Mouse (Mus musculus) bone marrow, adult 2 months (tissue): Measurements from ENCODE around the gene Rnf144a. TPM values are rescaled to one million over a fixed set of nuclear protein-coding genes. Genes with fewer than 3 reads are reported as not detected.
"Not testable (repeated sequence)": the region's sequence is repeated elsewhere in the genome, so short reads cannot be mapped to it uniquely, and the experiment has no call there.

ENCODE experiments used
- H3K27ac ChIP-seq: fragments of 200-500 bp; 2 replicates; pipeline ENCODE4 v1.5.1; 2012; ENCODE audit warnings: low read depth, mild to moderate bottlenecking, control low read depth, inconsistent platforms, low read length; ENCODE audit not compliant: control insufficient read depth, poor library complexity, insufficient read depth
- H3K4me1 ChIP-seq: fragments of 200-500 bp; 2 replicates; pipeline ENCODE4 v1.6.1; 2011; ENCODE audit warnings: low read length; ENCODE audit not compliant: control insufficient read depth, insufficient read depth
- H3K4me3 ChIP-seq: fragments of 200-500 bp; replicated peaks from 2 replicates; pipeline ENCODE3; 2011; ENCODE audit warnings: mild to moderate bottlenecking, low read depth, low read length, control low read depth; ENCODE audit not compliant: control insufficient read depth
- CTCF ChIP-seq: fragments of 200-500 bp; IDR thresholded peaks from 2 replicates; pipeline ENCODE4 v1.5.1; 2011; ENCODE audit warnings: low read length, control low read depth; ENCODE audit not compliant: control insufficient read depth, insufficient read depth
- POLR2A ChIP-seq: fragments of 200-500 bp; IDR thresholded peaks from 2 replicates; pipeline ENCODE4 v1.6.1; 2011; ENCODE audit warnings: low read depth, mild to moderate bottlenecking, control low read depth, low read length, borderline replicate concordance; ENCODE audit not compliant: control insufficient read depth
- whole genome bisulfite sequencing: fragments of 180-500 bp; shearing (Covaris S2); methylation state at CpG from one replicate; pipeline ENCODE4 v1.1.7; 2018; 5-methylcytosine and 5-hydroxymethylcytosine counted together
- polyA plus RNA-seq: library from polyadenylated mRNA; stranded (reverse); fragments of >200 nt; gene quantifications from 2 replicates; pipeline ENCODE4 v1.2.4, GENCODE M21; 2011; ENCODE audit warnings: low replicate concordance; ENCODE audit not compliant: missing spikeins, insufficient read depth, insufficient read length

Rnf144a gene
- polyA plus RNA-seq, 1 experiment: 13.2 TPM

- Histone ChIP-seq H3K27ac (no peak overlapping the region), H3K4me1 (peaks cover 1% of the 10 kb centered on the region; the same call in 1 of the 2 replicates), H3K4me3 (no peak overlapping the region)
- 88% methylated on average over 4 of the region's 4 CpGs for WGBS
- TF ChIP-seq CTCF: no peak
- no peak for TF ChIP-seq POLR2A
These were observed 31.5 kb upstream of the Rnf144a start for GRCm38 (mm10) chr12:26446377-26447045.

DNA sequence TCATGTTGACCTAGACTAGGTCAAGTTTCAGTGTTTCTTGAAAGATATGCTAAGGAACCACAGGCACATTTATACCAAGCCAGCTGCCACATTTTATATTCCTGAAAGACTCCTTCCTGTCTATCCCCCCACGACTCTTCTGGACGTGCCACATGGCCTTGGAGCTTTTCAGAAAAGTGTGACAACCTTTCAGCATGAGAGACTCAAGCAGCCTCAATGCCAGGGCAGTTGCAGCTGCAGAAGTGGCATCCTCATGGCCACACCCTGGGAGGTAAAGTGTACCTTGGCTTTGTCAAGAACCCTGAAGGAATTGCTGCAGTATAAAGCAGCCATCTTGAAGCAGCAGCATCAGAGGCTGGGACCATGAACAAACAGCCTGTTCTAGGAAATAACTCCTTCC lies 29.5 kb upstream of the Rnf144a start:
- TF ChIP-seq CTCF (no peak), POLR2A (no peak)
- Histone ChIP-seq H3K27ac (no peak overlapping the region), H3K4me1 (peaks cover under 1% of the 10 kb centered on the region; the same call in 1 of the 2 replicates), H3K4me3 (no peak overlapping the region)
- WGBS: 81% methylated on average over 2 of the region's 2 CpGs

DNA sequence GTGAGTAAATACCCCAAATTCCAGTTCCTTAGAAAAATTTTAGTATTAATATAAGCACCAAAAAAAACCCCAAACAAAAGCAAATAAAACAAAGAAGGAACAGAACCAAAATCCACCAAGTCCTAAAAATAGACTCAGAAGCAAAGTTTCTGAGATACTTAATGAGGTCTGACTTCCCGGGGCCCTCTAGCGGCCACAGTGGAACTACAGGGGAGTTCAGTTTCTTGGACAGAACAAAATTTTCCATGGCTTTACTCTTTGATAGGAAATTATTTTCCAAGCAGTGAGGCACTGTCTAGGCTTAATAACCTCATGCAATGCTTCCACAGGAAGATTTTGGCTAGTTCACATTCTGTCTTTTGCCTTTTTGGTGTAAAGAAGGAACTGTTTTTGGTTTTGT lies 29.0 kb upstream of the Rnf144a start:
- Histone ChIP-seq H3K27ac (no peak overlapping the region), H3K4me1 (no peaks in the 10 kb centered on the region; the same call in 1 of the 2 replicates), H3K4me3 (no peak overlapping the region)
- WGBS: 0% methylated on average over 2 of the region's 2 CpGs
- TF ChIP-seq CTCF: peak; percentile 57
- TF ChIP-seq POLR2A: no peak

DNA sequence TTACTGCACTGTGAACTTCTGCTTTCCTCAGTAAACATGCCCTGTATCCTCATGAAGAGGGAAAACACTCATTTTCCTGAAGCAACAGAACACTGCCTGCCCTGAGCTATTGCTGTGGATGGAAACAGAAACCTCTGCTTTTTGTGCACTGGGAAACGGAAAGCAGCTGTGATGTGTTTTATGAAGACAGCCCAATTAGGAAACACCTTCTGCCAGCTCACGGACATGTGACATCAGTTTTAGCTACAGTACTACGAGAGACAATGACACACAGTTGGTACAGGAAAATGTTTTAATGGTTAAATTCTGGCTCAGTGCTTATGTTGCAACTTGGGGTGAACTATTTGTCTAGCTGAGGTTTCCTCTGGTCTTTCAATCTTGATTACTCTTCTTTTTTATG lies 24.3 kb upstream of the Rnf144a start:
- Histone ChIP-seq H3K4me1 (no peaks in the 10 kb centered on the region; the same call in 1 of the 2 replicates), H3K4me3 (no peak overlapping the region), H3K27ac (no peak overlapping the region)
- WGBS: 23% methylated on average over 3 of the region's 3 CpGs
- TF ChIP-seq POLR2A: no peak
- TF ChIP-seq CTCF: no peak

- 85% methylated on average over 3 of the region's 3 CpGs for WGBS
- H3K27ac ChIP-seq: no peak overlapping the region
- TF ChIP-seq POLR2A (no peak), CTCF (no peak)
- no peak overlapping the region for H3K4me3 ChIP-seq
- H3K4me1 ChIP-seq: no peaks in the 10 kb centered on the region; the same call in 1 of the 2 replicates
These were observed 22.9 kb upstream of the Rnf144a start for GRCm38 (mm10) chr12:26437950-26438349.

DNA sequence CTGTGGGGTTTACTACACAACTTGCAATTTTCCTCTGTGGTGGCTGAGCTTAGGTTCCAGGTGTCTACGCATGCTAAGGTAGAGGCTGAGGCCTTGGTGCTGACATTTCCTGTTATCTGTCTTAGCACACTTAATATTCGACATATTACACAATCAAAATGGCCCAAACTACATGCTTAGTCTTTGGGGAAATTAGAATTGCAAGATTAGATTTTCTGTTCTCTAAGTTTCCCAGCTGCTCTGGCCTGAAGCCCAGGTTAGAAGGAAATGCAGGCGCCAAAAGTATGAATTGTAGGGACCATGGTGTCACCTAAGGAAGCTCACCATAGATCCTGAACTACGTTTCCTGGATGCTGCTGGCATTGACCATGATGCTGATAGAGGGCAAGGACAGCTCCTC lies 21.3 kb upstream of the Rnf144a start:
- no peaks in the 10 kb centered on the region; the same call in 1 of the 2 replicates for H3K4me1 ChIP-seq
- TF ChIP-seq CTCF: no peak
- no peak for TF ChIP-seq POLR2A
- no peak overlapping the region for H3K27ac ChIP-seq
- H3K4me3 ChIP-seq: no peak overlapping the region
- 49% methylated on average over 4 of the region's 4 CpGs for WGBS

GRCm38 (mm10) chr12:26428771-26429170 lies 13.7 kb upstream of the Rnf144a start:
- H3K4me1 ChIP-seq, H3K27ac ChIP-seq, H3K4me3 ChIP-seq: not testable (repeated sequence)
- WGBS: 79% methylated on average over 2 of the region's 2 CpGs

DNA sequence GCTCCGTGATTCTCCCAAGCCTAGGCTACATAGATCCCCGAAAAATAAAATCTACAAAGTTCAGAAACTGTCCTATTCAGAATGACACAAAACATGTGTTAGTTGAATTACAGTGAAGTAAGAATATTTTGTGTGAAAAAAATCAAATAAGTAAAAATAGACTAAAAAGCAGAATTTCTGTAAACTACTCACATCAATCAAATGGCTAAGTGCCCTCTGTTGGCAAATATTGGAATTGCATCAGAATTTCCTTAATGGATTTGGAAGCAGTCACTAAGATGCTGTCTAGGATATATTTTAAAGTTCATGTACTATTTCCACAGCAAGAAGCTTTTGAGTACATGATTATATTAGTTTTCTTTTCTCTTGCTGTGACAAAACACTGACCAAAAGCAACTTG lies 9.8 kb upstream of the Rnf144a start:
- H3K4me3 ChIP-seq: no peak overlapping the region
- 85% methylated on average over 2 of the region's 2 CpGs for WGBS
- no peak overlapping the region for H3K27ac ChIP-seq
- TF ChIP-seq POLR2A: no peak
- no peak for TF ChIP-seq CTCF
- H3K4me1 ChIP-seq: no peaks in the 10 kb centered on the region; the same call in 1 of the 2 replicates

GRCm38 (mm10) chr12:26418322-26418721 lies 3.3 kb upstream of the Rnf144a start:
- H3K27ac ChIP-seq: peak overlapping the region; percentile 68; the same call in 1 of the 2 replicates
- no peak overlapping the region for H3K4me3 ChIP-seq
- WGBS: 8% methylated on average over 4 of the region's 4 CpGs
- TF ChIP-seq POLR2A (no peak), CTCF (no peak)
- peaks cover 4% of the 10 kb centered on the region; the same call in 1 of the 2 replicates for H3K4me1 ChIP-seq

GRCm38 (mm10) chr12:26416636-26417295 lies 1.7 kb upstream of the Rnf144a start:
- 82% methylated on average over 7 of the region's 7 CpGs for WGBS
- no peak for TF ChIP-seq CTCF
- TF ChIP-seq POLR2A: no peak
- no peak overlapping the region for H3K4me3 ChIP-seq
- H3K4me1 ChIP-seq: peaks cover 4% of the 10 kb centered on the region; the same call in 1 of the 2 replicates
- no peak overlapping the region for H3K27ac ChIP-seq
